Mouse (Mus musculus): ENCODE data around the gene Mapk1. TPM values are rescaled to one million over a fixed set of nuclear protein-coding genes. Genes with fewer than 3 reads are reported as not detected.

The Mapk1 gene
- 100 to 1,000 TPM; 176 to 224 TPM for total RNA-seq (2023)

DNA sequence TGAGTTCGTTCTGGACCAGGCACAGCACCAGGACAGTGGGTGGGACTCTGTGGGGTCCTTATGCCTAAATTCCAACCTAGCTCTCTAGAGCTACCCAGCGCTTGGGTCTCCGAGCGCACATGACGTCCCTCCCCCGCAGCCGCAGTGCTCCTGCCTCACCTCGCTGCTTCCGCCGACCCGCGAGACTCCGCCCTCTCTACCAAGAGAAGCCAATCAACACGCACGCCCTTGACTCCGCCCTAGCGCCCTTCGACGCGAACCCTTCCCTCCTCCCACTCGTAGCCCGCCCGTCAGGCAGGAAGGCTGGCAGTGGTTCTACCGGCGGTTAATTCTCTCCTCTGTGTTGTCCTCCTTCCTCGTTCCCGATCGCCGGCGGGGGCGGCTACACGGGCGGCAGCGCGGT, at the start of gene Mapk1:
Gene Mapk1 (plus strand): TSS at position 252 of the 403 bp plus-strand sequence.

GRCm38 (mm10) chr16:17069511-17070443, 86.6 kb downstream of the Mapk1 start, which contains the start of gene Ypel1:
Ypel1 (plus strand) TSS chr16:17069696.

Other genes with a start within 250 kb of the Mapk1 start
- gene Spag6l, start 153.9 kb upstream of the Mapk1 start, total RNA-seq (2023) = 10 to 100 TPM in 1 of 2 experiments, 1 to 10 TPM in 1; 4.5 to 11.7 TPM
- gene Igll1, start 119.4 kb upstream of the Mapk1 start, total RNA-seq (2023) = not detected
- gene Top3b, start 112.6 kb upstream of the Mapk1 start, total RNA-seq (2023) = 100 to 1,000 TPM; 133 to 182 TPM
- not detected for gene Vpreb1, start 112.5 kb upstream of the Mapk1 start, total RNA-seq (2023)
- 10 to 100 TPM; 20.0 to 20.4 TPM for gene Ppm1f, start 86.9 kb upstream of the Mapk1 start, total RNA-seq (2023)
- gene Ypel1, start 86.3 kb downstream of the Mapk1 start, total RNA-seq (2023) = 1 to 10 TPM; 1.9 to 2.2 TPM
- 100 to 1,000 TPM; 139 to 143 TPM for gene Ppil2, start 127.9 kb downstream of the Mapk1 start, total RNA-seq (2023)
- 1 to 10 TPM; 5.6 to 9.9 TPM for gene 2610318N02Rik, start 141.8 kb downstream of the Mapk1 start, total RNA-seq (2023)
- 10 to 100 TPM; 26.9 to 28.5 TPM for gene Sdf2l1, start 149.0 kb downstream of the Mapk1 start, total RNA-seq (2023)
- 1 to 10 TPM; 2.9 to 3.2 TPM for gene Ydjc, start 161.2 kb downstream of the Mapk1 start, total RNA-seq (2023)
- 1 to 10 TPM; 1.4 to 2.2 TPM for gene Ccdc116, start 163.8 kb downstream of the Mapk1 start, total RNA-seq (2023)
- 100 to 1,000 TPM; 102 to 103 TPM for gene Ube2l3, start 219.3 kb downstream of the Mapk1 start, total RNA-seq (2023)
- under 1 TPM in 1 of 2 experiments, not detected in 1; 0.09 TPM for gene Rimbp3, start 225.2 kb downstream of the Mapk1 start, total RNA-seq (2023)

All from B cell, adult 67 days (primary cell).